Mouse (Mus musculus) ovary, postnatal 14 days (tissue): ENCODE results near the gene Muc13.

ENCODE experiments used
- DNase-seq: peaks from one replicate; pipeline ENCODE4 v3.0.0; 2022; ENCODE audit warnings: low spot score

Gene Muc13

DNA sequence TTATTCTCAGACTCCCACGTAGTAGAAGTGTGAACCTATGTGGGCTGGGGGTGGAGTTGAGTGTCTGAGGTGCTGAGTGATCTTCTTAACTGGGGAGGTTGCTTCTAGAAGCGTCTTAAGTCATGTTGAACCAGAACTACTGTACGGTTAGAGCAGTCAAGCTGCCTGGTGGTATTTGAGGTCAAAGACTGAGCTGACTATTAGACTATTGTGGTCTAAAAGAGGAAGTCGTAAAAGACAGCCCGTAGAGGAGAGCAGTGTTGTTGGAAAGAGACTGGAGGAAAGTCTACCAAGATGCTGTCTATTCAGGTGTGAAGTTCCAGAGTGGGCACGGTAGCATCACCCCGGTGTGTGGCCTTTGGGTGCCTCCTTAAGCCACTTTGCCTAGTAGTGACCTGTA is 24.0 kb upstream of the Muc13 start:
- DNase-seq, result no peak

DNA sequence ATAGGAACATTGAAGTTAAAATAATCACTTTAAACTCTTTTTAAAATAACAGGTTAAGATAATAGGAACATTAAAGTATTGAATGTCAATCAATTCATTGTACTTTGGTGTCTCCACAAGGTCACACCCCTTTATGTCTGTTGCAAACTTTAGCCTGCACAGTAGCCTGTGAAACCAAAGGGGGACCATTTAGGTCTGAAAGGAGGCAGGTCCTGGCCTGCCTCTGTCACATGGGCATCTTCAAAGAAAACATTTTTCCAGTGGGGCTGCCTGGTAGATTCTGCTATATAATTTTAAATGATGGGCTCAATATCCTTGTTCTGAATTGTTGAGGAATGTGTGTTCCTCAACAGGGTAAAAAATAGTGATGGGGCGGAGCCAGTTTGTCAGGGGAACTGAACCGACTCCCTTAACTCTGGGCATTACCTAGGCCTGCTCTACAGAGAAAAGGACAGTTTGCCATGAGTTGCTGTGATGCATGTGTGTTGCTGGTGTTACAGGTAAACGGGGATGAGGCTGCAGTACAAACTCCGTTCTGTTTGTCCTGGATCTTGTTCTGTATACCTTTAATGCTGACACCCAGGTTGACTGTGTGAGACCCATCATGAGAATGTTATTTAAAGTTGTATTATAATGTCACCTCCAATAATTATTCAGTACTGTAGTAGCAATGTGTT is 22.9 kb upstream of the Muc13 start:
- DNase-seq, result no peak

DNA sequence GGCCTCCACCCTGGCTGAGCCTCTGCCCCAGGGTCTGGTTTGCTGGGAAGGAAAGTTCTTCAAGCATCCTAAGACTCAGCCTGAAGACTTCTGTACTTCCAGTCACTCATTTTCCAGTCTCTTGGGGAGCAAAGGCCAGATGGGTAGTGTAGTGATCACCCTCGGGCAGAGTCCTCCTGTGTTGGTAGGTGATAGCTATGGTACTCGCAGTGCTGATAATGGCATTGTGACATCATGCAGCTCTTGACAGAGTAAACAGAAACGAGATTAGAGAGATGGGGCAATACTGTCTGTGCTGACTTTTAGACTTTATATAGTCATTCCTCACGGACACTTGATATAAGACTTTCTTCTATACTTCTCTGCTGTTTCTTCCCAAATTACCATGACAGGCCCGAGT is 21.0 kb upstream of the Muc13 start:
- DNase-seq, result no peak

GRCm38 (mm10) chr16:33774972-33775371 is 18.9 kb upstream of the Muc13 start:
- no peak for DNase-seq

DNA sequence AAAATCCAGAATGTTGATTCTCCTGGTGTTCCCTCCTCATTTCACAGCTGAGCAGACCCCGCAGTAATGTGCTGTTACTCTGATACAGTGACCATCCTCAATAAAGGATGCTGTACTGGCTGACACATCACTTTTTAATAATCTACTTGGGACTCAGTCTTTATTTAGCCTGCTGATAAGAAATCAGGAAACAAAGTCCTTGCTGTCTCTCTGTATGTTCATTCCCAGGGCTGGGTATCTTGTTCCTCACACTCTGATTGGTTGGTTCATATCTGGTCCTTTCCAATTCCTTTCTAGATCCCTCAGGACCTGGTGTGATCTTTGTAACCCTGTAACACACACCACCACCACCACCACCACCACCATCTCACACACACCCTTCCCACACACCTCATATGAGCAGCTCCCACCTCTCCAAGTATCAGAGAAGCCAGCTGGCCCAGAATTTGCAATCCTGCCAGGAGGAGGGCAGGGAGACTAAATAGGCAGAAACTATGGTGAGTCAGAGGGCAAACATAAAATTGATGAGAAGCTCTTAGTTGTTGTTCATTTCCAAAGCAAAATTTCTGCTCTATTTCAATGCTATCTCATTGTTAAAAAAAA is 18.0 kb upstream of the Muc13 start:
- no peak for DNase-seq

DNA sequence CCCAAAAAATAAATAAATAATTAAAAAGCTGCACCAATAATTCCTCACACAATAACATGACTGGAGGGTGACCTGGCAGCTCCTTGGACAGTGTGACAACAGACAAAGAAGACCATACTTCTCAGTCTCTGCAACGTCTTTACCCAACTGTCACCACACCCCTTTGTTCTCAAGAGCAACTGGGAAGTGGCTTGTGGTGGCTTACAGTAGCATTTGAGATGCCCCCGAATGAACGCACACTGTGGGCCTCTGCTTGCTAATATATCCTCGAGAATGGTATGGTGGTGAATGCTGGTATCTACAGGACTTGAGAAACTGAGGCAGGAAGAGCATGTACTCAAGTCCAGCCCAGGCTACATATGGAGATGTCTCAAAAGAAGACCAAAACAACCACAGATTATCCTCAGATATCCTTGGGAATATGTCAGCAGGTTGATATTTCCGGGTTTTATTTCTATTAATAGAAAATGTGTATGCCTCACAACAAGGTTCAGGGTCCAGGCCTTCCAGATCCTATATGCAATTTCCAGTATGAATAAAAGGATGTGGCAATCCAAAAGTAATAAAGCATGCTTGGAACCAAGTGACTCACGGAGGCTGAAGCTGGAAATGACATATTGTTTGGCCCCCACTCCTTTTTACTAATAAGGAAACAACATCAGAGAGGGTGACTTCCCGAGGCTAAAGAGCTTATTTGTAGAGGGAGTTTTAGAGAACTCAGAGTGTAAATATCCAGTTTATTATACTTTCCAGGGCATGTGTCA is 16.9 kb upstream of the Muc13 start:
- no peak for DNase-seq

DNA sequence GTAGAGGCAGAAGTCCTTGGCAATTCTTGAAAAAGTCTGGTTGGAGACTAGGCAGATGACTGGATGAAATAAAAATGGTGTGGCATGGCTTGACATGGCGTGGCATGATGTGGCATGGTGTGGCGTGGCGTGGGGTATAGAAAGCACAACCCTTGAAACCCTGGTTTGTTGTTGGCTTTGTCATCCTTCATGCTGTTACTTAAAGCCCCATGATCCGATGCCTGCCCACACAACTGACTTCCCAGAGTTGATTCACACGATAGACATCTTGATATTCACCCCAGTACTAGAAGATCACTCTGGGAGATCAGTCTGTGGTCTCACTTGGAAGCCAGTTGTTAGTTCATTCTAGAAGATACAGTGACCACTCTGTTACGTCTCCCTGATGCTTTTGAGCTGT is 16.2 kb upstream of the Muc13 start:
- no peak for DNase-seq

DNA sequence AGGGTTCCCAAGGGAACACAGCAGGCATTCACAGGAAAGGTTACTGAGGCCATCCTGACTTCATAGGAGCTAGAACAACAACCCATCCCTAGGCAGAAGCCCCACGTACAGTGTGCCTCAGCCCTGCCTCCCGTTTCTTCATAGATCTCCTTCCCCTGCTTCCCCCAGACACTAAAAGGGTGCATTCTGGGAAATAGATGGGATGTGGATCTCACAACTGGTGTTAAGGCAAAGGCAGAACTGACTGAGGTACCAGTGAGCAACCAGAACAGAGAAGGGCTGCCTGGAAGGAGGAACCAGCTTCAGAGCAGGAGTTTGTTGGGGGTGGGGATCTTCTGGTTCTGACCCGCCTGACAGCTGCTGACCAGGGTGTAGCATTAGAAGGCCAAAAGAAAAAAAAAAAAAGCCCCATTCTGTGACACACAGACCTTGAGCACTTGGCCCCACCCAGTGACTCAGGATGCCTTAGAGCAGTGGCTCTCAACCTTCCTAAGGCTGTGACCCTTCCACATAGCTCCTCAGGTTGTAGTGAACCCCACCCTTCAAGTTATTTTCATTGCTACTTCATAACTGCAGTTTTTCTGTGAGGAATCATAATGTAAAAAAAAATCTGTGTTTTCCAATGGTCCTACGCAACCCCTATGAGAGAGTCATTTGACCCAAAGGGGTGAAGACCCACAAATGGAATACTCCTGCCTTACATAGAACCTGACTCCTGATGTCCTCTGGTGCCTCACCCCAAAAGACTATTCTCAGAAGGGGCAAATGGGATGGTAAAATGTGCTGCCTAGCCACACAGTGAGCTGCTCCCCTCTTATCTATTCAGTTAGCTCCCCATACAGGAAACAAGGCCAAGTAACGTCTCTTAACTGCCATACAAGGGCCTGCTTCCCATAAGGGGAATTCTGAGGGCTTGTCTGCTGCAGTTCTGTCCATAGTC is 11.8 kb upstream of the Muc13 start:
- DNase-seq, result no peak

GRCm38 (mm10) chr16:33782729-33783091 is 11.1 kb upstream of the Muc13 start:
- no peak for DNase-seq

GRCm38 (mm10) chr16:33784547-33784946 is 9.3 kb upstream of the Muc13 start:
- no peak for DNase-seq

DNA sequence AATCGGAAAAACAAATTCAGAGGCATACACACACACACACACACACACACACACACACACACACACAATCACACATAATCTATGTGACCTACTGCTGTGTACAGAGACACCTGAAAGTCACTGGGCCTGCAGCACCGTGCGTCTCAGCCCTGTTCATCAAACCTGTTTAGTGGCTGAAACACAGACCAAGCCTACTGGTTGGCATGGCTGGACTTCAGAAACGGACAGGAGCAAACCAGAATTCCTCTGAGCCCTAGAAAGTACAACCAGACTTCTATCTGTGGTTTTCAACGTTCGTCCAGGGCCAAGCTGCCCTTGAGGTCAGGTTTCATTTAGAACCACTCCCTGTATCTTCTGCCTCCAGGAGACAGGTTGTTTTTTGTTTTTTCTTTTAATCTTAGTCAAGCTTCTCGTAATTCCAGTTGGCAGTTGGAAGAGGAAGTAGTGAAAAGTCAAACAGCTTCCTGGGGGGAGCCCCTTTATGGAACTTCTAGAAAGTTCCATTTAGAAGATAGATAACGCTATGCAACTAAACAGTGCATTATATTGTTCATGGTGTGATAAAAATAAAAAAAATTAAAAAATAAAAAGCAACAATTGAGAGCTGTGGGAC is 8.6 kb upstream of the Muc13 start:
- no peak for DNase-seq

DNA sequence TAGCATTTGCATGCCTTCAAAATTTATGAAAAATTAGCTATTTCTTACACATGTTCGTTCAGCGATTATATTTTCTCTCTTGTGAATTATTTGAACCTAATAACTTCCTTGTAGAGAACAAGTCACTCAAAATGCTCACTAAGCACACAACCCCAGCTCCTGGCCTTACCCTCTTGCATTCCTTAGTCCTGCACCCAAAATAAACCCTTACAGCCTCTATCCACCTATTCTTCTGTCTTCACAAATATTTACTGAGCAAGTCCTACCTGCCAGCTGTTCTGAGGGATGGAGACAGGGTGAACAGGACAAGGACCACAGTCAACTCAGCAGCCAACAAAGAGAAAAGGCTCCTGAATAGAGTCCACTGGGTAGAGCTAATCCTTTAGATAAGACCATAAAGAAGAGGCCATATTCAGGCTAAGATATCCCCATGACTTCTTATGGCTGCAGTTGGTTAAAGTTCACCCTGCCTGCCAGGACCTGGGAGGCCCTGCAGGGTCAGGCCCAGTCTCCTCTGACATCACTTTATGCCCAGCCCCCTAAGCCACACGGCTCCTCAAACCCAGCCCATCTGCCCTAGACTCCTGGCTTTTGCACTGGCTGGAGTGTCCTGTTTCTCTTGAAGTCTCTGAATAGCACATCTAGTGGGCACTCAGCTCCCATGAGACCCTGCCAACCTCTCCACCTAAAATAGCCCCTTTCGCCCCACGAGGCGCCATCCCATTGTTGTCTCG is 7.0 kb upstream of the Muc13 start:
- DNase-seq, result no peak

GRCm38 (mm10) chr16:33795106-33795505 is 1.3 kb downstream of the Muc13 start:
- DNase-seq, result no peak

DNA sequence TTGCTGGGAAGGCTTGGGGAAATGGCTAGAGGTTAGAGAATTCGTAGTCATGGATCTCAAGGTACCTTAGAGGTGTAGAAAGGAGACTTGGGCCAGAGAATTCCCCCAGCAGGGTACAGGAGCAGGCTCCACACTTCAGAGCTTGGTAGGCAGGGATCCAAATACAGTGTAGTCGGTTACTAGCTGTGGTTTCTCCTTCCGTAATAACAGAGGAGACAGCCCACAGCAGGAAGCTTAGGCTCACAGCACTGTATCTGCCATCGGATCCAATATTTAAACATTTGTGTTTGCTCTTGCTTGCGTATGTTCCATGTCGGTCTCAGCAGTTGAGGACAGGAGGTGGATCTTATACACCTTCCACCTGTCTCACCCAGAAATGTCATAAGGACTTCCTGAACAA is 2.0 kb downstream of the Muc13 start:
- DNase-seq, result no peak

DNA sequence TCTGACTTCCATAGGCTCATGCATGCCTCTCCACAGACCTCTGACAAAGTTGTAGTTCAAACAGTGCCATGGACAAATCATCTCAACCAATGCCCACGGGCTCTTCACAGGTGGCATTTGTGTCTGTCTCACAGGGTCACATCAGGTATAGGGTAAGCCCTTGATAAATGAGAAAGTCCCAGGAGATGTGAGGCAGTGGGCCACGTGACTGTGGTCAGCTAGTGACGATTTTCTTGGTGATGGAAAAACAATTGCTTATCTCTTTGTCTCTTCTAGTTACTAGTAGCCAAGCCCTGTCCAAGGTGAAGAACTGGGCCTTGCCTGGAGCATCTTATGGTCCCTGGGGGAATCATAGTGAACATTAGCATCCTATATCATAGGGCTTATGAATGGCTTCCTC is 2.9 kb downstream of the Muc13 start:
- DNase-seq, result no peak

DNA sequence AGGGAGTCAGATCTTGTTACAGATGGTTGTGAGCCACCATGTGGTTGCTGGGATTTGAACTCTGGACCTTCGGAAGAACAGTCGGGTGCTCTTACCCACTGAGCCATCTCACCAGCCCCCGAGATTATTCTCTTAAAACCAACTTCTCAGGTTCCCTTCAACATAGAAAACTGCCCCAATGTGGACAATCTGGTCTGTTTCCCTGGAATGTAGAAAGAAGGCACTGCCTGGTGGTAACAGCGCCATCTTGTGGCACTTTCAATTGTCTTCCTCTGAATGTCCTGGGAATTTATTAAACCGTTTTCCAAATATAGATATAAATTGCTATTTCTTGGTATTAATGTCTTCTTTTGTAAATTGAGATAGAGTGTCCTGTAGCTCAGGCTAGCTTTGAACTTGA is 4.0 kb downstream of the Muc13 start:
- peak; percentile 58 for DNase-seq

- no peak for DNase-seq
Observed at GRCm38 (mm10) chr16:33810002-33810401, 16.2 kb downstream of the Muc13 start.

DNA sequence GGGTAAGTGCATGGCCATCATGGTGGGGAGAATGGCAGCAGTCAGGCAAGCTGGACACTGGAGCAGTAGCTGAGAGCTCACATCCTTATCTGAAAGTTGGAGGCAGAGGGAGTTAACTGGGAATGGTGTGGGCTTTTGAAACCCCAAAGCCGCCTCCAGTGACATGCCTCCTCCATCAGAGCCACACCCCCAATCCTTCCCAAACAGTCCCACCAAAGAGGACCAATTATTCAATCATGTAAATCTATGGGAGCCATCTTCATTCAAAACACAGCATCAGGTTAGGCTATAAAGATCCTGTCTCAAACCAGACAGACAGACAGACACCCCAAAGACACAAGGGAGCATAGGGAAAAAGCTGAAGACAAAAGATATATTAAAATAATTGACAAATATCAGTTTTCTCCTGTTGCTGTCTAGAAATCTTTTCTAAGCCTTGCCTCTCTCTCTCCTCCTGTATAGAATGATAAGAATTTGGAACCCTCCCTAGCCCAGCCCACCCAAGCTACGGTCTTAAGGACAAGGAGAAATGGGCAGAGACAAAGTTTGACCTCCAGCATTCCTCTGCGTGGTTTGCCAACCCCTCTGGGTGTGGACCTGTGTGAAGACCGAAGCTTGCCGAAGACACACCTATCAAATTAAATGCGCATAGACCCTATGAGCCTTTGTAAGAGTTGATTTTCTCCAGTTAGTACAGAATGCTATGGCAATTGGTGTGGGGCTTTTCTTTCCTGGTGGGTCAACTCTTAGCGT is 24.8 kb downstream of the Muc13 start:
- DNase-seq, result no peak

DNA sequence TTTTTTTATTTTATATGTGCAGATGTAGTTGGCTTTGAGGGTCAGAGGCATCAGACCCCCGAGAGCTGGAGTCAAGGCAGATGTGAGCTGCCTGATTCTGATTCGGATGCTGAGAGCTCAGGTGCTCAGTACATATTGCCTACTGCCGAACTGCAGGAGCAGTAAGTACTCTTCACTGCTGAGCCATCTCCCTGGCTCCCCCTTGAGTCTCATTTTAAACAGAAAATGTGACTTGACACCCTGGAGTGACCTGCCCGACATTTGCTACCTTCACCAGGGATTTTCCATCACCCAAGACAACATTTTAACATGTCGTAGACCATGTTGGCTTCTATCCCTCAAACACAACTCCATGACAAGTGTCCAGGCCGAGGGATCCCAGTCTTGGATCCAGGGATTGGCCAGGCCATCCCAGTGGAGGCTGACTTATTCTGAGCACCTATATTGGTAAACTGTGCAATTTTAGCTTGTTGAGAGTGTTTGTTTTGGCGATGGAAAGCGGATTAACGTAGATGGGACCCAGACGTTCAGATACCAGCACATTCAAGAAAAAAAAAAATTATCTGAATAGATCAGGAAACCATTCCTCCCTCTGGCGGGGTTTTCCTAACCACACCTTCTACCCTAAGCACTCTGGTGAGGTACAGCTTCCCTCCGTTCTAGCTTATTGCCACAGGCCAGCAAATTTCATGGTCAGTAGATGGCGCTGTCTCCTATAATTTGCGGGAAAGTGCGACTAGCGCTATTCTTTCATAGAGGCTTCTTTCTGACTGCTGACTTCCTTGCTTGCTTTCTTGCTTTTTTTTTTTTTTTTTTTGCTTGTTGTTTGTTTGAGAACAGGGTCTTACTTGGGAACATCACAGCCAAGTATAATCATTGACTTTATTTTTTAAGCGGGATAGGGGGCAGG is 26.7 kb downstream of the Muc13 start:
- peak; percentile 95 for DNase-seq
